Mouse (Mus musculus) brain, embryonic 14.5 days (tissue): ENCODE data around the gene Mcf2l.

Source experiments
- CTCF ChIP-seq: fragments of 200-500 bp; IDR thresholded peaks from 2 replicates; pipeline ENCODE4 v1.5.1; 2012; ENCODE audit warnings: inconsistent platforms, mild to moderate bottlenecking, moderate library complexity, borderline replicate concordance; ENCODE audit not compliant: insufficient read depth, insufficient read length; ENCODE audit errors: extremely low read depth
- POLR2A ChIP-seq: fragments of 200-500 bp; IDR thresholded peaks from 2 replicates; pipeline ENCODE4 v1.6.1; 2012; ENCODE audit warnings: mild to moderate bottlenecking, inconsistent platforms, borderline replicate concordance; ENCODE audit not compliant: poor library complexity, insufficient read depth, insufficient read length, severe bottlenecking; ENCODE audit errors: extremely low read depth

GRCm38 (mm10) chr8:12916156-12916900 lies 42.7 kb downstream of the Mcf2l start:
- no peak for TF ChIP-seq CTCF
- TF ChIP-seq POLR2A, result no peak
